Mouse (Mus musculus): ENCODE data around the gene Ascc1. TPM values are rescaled to one million over a fixed set of nuclear protein-coding genes. Genes with fewer than 3 reads are reported as not detected.

Gene Ascc1
- total and polyA plus RNA-seq, 2 experiments from 2014 or later: 13.5 to 50.1 TPM

DNA sequence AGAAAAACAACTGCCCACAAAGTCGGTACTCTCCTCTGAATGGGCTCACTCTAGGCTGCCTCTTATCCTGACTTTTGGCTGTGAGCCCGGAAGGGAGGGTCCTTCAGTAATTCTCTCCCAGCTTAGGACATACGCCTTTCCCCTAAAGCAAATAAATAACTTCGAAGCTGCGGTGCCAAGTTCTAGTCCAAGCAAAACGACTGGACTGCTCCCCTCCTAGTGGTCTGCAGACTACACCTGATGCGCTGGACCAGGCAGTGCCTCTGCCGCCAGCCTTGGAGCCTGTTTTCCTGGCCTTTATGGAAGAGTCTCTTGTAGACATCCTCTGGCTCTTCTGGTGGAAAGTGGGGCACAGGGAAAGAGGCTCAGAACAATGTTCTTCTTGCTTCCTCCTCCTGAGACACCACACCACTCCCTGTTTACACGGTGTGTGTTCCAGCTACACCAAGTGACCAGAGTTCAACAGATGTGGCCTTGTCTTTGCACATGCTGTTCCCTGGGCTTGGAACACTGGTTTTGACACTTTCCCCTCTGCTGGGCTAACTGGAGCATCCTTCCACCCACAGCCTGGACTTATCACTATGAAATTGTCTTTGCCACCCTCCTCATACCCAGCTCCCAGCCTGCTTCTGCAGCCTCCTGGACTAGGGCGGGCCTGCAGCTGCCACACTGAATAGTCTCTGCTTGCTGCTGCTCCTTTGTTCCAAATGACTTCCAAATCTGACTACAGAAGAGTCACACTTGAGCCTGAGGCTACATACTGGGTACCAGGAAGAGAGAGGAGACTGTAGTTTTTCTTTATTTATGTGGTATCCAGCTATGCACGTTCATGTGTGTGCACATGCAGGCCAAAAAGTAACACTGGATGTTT lies 23.5 kb upstream of the Ascc1 start:
- whole genome bisulfite sequencing: 36% methylated on average over 11 of the region's 11 CpGs
- Histone ChIP-seq H3K36me3 (ENCODE audit: insufficient read depth, low read length) (no peaks in the 10 kb centered on the region), H3K4me3 (ENCODE audit: low read depth, low read length) (no peak overlapping the region)

DNA sequence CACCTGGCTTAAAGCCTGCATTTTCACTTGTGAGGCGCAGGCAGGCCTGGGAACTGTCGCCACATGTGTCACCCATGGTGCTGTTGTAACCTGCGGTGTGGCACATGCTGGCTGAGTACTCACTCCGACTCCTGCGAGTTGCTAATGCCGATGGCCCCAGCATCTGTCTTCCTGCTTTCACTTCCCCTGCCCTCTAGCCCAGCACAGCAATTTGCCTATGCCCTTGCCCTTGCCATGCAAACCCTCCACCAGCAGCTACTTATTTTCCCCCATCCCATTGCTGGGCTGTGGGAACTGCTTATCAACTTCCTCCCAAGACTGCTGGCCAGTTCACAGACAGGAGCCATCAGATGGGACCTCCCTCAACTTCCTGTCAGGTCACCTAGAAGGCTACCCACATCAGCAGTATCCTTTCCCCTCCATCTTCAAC lies 21.8 kb upstream of the Ascc1 start:
- Histone ChIP-seq H3K4me2 (ENCODE audit: low read depth, low read length, poor library complexity, severe bottlenecking) (no peak overlapping the region), H3K9me3 (ENCODE audit: low read length) (no peaks in the 10 kb centered on the region), H3K9ac (replicated peaks; ENCODE audit: low read length, poor library complexity, severe bottlenecking) (no peak overlapping the region), H3K27me3 (ENCODE audit: insufficient read depth, low read length) (no peaks in the 10 kb centered on the region), H3K27ac (ENCODE audit: low read depth, low read length) (no peak overlapping the region), H3K4me1 (ENCODE audit: insufficient read depth, low read length) (0 out of 2 replicates have a peak, but pooled peaks cover 4% of the 10 kb centered on the region), H3K36me3 (ENCODE audit: insufficient read depth, low read length) (peaks cover 2% of the 10 kb centered on the region; the same call in 1 of the 2 replicates), H3K4me3 (ENCODE audit: low read depth, low read length) (no peak overlapping the region)
- DNase-seq (ENCODE audit: low spot score): no peak
- 92% methylated on average over 6 of the region's 6 CpGs for WGBS
- no peak for ATAC-seq (ENCODE audit: low FRiP score)
- no peak for TF ChIP-seq CTCF (IDR thresholded peaks at IDR 0.05)

More for the DNA sequence above, 23.5 kb upstream of the Ascc1 start:
- Histone ChIP-seq H3K4me2 (ENCODE audit: low read depth, low read length, poor library complexity, severe bottlenecking) (no peak overlapping the region), H3K4me1 (ENCODE audit: insufficient read depth, low read length) (0 out of 2 replicates have a peak, but pooled peaks cover 6% of the 10 kb centered on the region), H3K9ac (replicated peaks; ENCODE audit: low read length, poor library complexity, severe bottlenecking) (no peak overlapping the region), H3K27ac (ENCODE audit: low read depth, low read length) (peak overlapping the region; percentile 73), H3K27me3 (ENCODE audit: insufficient read depth, low read length) (no peaks in the 10 kb centered on the region), H3K9me3 (ENCODE audit: low read length) (no peaks in the 10 kb centered on the region)
- ATAC-seq (ENCODE audit: low FRiP score) (0 out of 2 replicates have a peak, but pooled peaks have one; percentile 24), DNase-seq (ENCODE audit: low spot score) (peak; percentile 77)
- TF ChIP-seq CTCF (IDR thresholded peaks at IDR 0.05): no peak

DNA sequence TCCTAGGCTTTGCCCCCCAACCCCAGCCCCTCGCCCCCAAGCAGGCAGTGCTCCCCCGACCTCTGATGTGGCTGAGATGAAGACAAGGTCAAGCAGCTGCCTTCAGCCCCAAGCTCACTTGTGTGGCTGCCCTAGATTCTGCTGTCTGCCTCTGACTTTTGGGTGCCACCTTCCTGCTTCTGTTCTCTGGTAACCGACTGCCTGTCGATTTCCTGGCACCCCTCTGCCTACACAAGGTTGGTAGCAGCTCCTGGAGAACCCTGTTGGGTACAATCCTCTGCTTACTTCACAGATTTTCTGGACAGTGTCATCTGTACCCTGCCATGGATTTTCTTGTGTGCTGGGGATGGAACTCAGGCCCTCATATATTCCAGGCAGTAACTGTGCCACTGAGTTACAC lies 21.3 kb upstream of the Ascc1 start:
- Histone ChIP-seq H3K27ac (ENCODE audit: low read depth, low read length) (no peak overlapping the region), H3K9me3 (ENCODE audit: low read length) (no peaks in the 10 kb centered on the region), H3K9ac (replicated peaks; ENCODE audit: low read length, poor library complexity, severe bottlenecking) (no peak overlapping the region), H3K36me3 (ENCODE audit: insufficient read depth, low read length) (peaks cover 7% of the 10 kb centered on the region; the same call in 1 of the 2 replicates), H3K4me3 (ENCODE audit: low read depth, low read length) (no peak overlapping the region), H3K4me2 (ENCODE audit: low read depth, low read length, poor library complexity, severe bottlenecking) (no peak overlapping the region), H3K27me3 (ENCODE audit: insufficient read depth, low read length) (no peaks in the 10 kb centered on the region), H3K4me1 (ENCODE audit: insufficient read depth, low read length) (0 out of 2 replicates have a peak, but pooled peaks cover 4% of the 10 kb centered on the region)
- no peak for DNase-seq (ENCODE audit: low spot score)
- ATAC-seq (ENCODE audit: low FRiP score): no peak
- 85% methylated on average over 4 of the region's 4 CpGs for WGBS
- no peak for TF ChIP-seq CTCF (IDR thresholded peaks at IDR 0.05)

DNA sequence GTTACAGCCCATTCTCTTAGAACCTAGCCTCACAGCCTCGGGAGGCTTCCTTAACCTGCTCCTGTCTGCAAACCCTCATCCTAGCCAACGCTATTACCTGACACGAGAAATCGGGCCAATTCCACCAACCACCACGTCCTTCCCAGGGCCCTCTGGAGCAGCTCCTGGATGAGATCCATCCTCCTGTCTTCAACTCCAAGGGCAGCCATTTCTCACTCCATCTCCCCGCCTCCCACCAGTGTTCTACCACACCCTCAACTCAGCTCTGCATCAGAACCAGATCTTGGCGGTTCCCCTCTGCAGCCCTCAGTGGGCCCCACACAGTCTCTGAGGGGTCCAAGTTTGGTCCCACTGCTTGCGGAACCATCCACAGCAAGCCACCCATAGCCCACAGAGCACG lies 20.8 kb upstream of the Ascc1 start:
- no peak overlapping the region for H3K27ac ChIP-seq (ENCODE audit: low read depth, low read length)
- no peaks in the 10 kb centered on the region for H3K27me3 ChIP-seq (ENCODE audit: insufficient read depth, low read length)
- no peaks in the 10 kb centered on the region for H3K9me3 ChIP-seq (ENCODE audit: low read length)
- no peak for TF ChIP-seq CTCF (IDR thresholded peaks at IDR 0.05)
- 89% methylated on average over 9 of the region's 9 CpGs for WGBS
- 0 out of 2 replicates have a peak, but pooled peaks cover 4% of the 10 kb centered on the region for H3K4me1 ChIP-seq (ENCODE audit: insufficient read depth, low read length)
- no peak overlapping the region for H3K4me3 ChIP-seq (ENCODE audit: low read depth, low read length)
- peaks cover 9% of the 10 kb centered on the region for H3K36me3 ChIP-seq (ENCODE audit: insufficient read depth, low read length)
- H3K4me2 ChIP-seq (ENCODE audit: low read depth, low read length, poor library complexity, severe bottlenecking): no peak overlapping the region
- DNase-seq (ENCODE audit: low spot score): no peak
- no peak for ATAC-seq (ENCODE audit: low FRiP score)
- no peak overlapping the region for H3K9ac ChIP-seq (replicated peaks; ENCODE audit: low read length, poor library complexity, severe bottlenecking)

DNA sequence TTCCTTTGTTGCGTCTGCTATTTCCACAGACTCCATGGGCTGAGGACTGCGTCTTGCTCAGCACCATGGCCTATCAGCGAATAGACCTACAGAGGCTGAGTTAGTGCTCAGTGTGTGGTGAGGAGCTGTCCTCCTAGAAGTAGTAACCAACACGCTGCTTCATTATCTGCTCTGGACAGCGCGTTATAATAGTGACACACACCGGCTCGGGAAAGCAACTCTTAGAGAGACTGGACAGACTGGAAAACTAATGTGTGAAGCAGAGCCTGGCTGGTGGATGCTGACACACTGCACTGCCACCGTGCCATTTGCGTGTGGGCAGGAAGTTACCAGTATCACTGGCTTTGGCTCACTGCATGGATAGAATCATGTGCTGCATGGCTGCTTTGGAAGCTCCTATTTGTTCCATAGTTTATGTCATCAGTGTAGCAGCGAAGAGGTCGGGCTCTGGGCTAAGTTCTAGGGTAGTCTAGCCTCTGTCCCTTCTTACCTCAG lies 20.2 kb upstream of the Ascc1 start:
- 93% methylated on average over 12 of the region's 12 CpGs for WGBS
- ATAC-seq (ENCODE audit: low FRiP score) (no peak), DNase-seq (ENCODE audit: low spot score) (no peak)
- H3K9me3 ChIP-seq (ENCODE audit: low read length): no peaks in the 10 kb centered on the region
- H3K4me1 ChIP-seq (ENCODE audit: insufficient read depth, low read length): 0 out of 2 replicates have a peak, but pooled peaks cover 4% of the 10 kb centered on the region
- no peak overlapping the region for H3K9ac ChIP-seq (replicated peaks; ENCODE audit: low read length, poor library complexity, severe bottlenecking)
- no peak overlapping the region for H3K27ac ChIP-seq (ENCODE audit: low read depth, low read length)
- H3K4me2 ChIP-seq (ENCODE audit: low read depth, low read length, poor library complexity, severe bottlenecking): no peak overlapping the region
- peaks cover 15% of the 10 kb centered on the region for H3K36me3 ChIP-seq (ENCODE audit: insufficient read depth, low read length)
- H3K27me3 ChIP-seq (ENCODE audit: insufficient read depth, low read length): no peaks in the 10 kb centered on the region
- no peak for TF ChIP-seq CTCF (IDR thresholded peaks at IDR 0.05)
- H3K4me3 ChIP-seq (ENCODE audit: low read depth, low read length): no peak overlapping the region

DNA sequence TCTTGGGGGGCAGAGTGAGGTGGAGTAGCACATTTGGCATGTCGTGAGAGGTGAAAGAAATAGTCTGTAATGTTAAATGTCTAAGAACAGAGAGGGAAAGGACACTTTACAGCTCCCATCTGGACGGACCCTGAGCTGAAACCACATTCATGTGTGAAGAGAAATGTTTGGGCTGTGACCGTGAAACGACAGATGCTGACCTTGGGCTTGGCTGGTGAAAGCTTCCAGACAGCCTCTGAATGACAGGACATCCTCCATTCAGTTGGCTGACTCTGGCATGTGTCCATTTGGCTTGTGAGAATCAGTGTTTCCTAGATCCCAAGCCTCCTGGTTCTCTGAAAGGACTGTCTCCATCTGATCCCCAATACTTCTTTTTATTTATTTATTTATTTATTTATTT lies 14.6 kb upstream of the Ascc1 start:
- TF ChIP-seq CTCF (IDR thresholded peaks at IDR 0.05): no peak
- Histone ChIP-seq H3K27me3 (ENCODE audit: insufficient read depth, low read length) (no peaks in the 10 kb centered on the region), H3K27ac (ENCODE audit: low read depth, low read length) (no peak overlapping the region), H3K9me3 (ENCODE audit: low read length) (no peaks in the 10 kb centered on the region), H3K4me3 (ENCODE audit: low read depth, low read length) (no peak overlapping the region), H3K36me3 (ENCODE audit: insufficient read depth, low read length) (peaks cover 42% of the 10 kb centered on the region), H3K9ac (replicated peaks; ENCODE audit: low read length, poor library complexity, severe bottlenecking) (no peak overlapping the region), H3K4me2 (ENCODE audit: low read depth, low read length, poor library complexity, severe bottlenecking) (no peak overlapping the region), H3K4me1 (ENCODE audit: insufficient read depth, low read length) (no peaks in the 10 kb centered on the region)
- WGBS: 90% methylated on average over 4 of the region's 4 CpGs
- no peak for ATAC-seq (ENCODE audit: low FRiP score)
- DNase-seq (ENCODE audit: low spot score): no peak
